Mouse (Mus musculus) brain, embryonic 14.5 days (tissue): Measurements from ENCODE around the gene Phactr1. TPM values are rescaled to one million over a fixed set of nuclear protein-coding genes. Genes with fewer than 3 reads are reported as not detected.

Source experiments
- DNase-seq: peaks from one replicate; pipeline ENCODE4 v3.0.0-alpha.2; 2011; ENCODE audit warnings: low read depth
- CTCF ChIP-seq: fragments of 200-500 bp; IDR thresholded peaks from 2 replicates; pipeline ENCODE4 v1.5.1; 2012; ENCODE audit warnings: inconsistent platforms, mild to moderate bottlenecking, moderate library complexity, borderline replicate concordance; ENCODE audit not compliant: insufficient read depth, insufficient read length; ENCODE audit errors: extremely low read depth
- POLR2A ChIP-seq: fragments of 200-500 bp; IDR thresholded peaks from 2 replicates; pipeline ENCODE4 v1.6.1; 2012; ENCODE audit warnings: mild to moderate bottlenecking, inconsistent platforms, borderline replicate concordance; ENCODE audit not compliant: poor library complexity, insufficient read depth, insufficient read length, severe bottlenecking; ENCODE audit errors: extremely low read depth
- polyA plus RNA-seq: library from polyadenylated mRNA; depleted of rRNA; stranded (reverse); fragments of >200 nt; gene quantifications from 2 replicates; pipeline ENCODE4 v1.2.3, GENCODE M21; 2012

Phactr1 gene
- polyA plus RNA-seq, 1 experiment, result 40.1 TPM

DNA sequence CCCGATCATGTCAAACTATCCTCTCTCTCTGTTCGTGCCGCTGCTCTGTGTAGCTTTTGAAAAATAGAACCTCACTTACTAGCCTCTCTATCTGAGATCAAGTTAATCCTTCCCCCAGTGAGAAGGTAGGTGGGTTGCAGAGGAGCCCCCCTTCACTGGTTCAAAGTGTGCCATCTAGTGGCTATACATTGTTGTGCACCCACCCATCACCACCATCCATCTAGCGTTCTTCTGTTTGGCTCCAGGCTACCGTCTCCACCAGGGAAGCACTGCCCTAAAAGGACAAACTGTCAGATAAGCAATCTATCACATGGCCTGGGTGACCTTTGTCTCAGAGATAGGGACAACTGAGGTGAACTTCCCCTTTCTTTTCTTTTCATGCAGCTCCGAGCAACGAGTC, 413.9 kb downstream of the Phactr1 start:
- peak; percentile 61 for DNase-seq
- peak; percentile 73; the same call in 1 of the 2 replicates for TF ChIP-seq CTCF
- no peak for TF ChIP-seq POLR2A

DNA sequence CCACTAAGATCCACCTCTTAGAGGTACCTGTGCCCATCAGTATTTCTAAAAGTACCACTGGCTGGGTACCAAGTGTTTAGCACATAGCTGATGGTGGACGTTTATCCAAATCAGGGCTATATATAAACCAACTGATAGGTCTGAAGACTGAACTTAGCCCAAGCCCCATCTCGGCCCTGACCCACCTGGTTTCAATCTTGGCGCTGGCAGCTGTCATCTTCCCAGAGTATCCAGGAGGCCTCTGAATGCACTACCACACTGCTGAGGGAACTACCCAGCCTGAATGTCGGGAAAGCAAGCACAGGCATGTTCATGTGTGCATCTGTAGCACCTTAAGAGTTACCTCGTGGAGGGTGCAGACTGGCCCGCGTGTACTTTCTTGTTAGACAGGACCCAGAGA, 422.5 kb downstream of the Phactr1 start:
- TF ChIP-seq CTCF, result no peak
- no peak for TF ChIP-seq POLR2A
- DNase-seq, result no peak

DNA sequence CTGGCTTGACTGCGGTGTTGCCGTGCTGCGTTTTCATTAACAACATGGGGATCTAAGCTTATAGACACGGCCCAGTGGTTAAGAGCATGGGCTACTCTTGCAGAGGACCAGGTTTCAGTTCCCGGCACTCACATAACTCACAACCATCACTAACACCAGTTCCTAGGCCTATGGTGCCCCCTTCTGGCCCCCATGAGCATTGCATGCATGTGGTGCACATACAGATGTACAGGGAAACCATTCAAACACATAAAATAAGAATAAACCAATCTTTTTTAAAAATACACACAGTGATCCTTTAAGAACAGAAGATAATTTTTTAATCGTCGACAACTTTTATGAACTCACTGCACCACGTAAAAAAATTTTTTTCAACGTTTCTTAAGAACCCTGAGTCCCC, 424.1 kb downstream of the Phactr1 start:
- TF ChIP-seq CTCF, result no peak
- TF ChIP-seq POLR2A, result no peak
- DNase-seq, result no peak

DNA sequence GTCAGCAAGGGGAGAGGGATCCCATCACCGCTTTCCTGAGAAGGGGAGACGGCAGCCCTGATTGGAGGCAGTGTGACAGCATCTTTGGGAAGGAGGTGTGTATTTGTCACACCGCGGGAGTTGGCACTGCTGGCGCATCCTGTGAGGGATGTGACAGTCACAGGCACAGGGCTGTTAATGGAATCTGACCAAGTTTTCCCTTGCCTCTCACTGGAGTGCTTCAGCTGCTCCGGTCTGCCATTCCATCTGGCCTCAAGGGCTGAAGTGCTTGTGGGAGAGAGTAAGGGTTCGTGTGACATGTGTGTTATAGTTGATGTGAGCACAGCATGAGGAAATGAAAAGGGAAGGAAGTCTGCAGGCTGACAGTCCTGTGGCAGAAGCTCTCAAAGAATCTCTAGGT, 431.9 kb downstream of the Phactr1 start:
- TF ChIP-seq POLR2A (no peak), CTCF (no peak)
- peak; percentile 87 for DNase-seq

DNA sequence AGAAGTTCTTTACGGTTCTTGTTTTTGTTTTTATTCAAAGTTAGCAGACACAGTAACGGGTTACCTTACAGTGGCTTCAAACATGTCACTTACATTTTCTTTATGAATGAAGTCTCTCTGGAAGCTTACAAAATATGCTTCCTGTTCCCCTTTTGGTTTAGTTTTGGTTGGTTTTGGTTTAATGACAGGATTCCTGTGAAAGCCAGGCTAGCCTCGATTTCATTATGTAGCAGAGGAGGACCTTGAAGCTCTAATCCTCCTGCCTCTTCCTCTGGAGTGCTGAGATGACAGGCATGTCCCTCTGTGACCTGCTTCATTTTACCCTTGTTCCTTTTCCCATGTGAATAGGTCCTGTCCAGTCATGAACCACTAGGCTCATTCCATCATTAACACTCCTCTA, 432.3 kb downstream of the Phactr1 start:
- DNase-seq, result no peak
- TF ChIP-seq POLR2A (no peak), CTCF (no peak)

DNA sequence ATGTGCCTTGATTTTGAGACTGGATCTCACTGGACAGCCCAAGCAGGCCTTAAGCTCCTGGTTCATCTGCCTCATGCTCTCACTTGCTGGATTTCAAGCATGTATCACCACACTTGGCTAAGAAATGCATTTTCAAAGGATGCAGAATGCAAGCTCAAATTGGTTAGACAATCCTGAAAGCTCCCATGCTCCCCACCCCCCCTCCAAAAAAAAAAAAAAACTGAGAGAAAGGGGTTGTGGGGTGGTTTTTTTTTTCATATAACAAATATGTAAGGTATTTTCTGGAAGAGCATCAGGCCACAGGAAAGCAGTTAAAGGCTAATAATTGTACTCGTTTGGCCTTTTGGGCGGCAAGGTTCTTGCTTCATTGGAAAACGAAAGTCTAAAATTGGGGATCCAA, 432.7 kb downstream of the Phactr1 start:
- no peak for DNase-seq
- TF ChIP-seq POLR2A (no peak), CTCF (no peak)

DNA sequence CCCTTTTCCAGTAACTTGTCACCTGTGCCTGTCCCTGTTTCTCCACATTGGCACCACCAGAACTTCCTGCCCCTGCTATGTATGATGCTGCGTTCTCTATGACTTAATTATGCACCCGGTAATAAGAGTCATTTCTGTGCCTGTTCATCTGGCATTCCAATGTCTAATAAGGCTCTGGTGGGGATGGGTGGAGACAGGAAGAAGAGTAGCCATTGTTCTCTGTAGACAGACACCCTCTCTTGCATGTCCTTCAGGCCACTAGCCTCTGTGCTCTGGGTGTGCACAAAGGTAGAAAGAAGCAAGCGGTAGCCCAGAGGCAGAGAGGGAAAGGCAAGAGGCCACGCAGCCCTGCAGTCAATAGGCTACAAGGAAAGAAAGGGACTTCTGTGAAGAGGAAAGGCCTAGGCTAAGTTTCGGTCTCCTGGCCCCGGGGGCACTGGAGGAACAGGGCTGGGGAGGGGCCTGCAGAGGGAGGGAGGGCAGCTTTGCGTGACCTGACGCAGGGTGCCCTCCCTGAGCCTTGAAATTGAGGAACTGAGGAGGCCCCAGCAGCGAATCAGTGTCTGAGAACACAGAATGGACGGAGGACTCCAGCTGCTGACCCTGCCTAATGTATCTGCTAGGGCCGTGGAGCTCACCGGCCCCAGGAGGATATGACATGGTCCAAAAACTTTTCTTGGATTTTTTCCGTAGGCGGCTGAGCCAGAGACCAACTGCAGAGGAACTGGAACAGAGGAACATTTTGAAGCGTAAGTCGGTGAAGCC, 442.1 kb downstream of the Phactr1 start:
- DNase-seq, result no peak
- TF ChIP-seq POLR2A, result no peak
- TF ChIP-seq CTCF, result no peak

DNA sequence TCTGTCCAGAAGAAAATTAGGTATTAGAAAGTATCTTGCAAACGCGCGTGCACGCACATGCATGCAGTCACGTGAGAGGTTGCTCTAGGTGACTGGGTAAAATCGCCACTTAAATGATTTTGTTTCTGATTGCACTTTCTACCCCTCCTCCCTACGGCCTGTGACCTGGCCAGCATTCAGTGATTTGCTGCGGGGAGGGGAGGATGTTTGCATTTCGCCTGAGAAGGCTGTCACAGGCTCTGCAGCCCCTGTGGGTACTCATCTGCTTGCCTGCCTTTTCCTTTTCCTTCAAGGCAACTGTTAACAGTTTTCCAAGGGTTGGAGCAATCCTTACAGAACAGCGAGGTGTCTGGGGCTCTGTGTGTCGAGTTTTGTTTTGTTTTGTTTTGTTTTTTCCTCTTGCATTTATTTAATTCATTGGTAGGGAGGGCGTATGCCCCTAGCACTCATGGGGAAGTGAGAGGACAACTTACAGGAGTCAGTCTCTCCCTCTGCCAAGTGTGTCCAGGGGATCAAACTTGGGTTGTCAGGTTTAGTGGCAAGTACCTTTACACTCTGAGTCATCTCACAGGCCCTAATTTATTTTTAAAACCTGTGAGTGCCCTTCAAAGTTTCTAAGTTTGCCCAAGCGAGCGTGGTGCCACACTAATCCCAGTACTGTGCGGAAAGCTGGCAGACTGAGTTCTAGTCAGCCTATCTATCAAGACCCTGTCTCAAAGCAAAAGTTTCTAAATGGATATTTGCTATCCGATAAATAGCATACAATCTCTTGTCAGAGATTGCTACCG, 443.7 kb downstream of the Phactr1 start:
- TF ChIP-seq POLR2A (no peak), CTCF (no peak)
- DNase-seq, result no peak

DNA sequence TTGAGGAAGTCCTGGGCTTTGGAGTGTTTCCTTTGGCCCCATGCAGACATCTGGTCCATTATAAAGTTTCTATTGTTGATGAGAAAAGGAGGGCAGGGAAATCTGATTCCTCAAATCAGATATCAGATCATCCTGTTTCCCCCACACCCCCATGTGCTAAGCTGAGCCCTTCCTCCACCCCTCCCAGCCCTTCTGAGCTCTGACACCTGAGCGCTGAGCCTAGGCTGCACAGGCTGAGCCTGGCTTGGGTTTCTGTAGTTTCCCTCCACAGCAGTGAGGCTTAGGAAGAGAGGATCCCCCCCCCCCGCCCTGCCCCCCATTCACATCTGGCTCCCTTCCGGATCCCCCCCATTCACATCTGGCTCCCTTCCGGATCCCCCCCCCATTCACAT, 444.3 kb downstream of the Phactr1 start:
- DNase-seq, result no peak
- TF ChIP-seq POLR2A (no peak), CTCF (no peak)

DNA sequence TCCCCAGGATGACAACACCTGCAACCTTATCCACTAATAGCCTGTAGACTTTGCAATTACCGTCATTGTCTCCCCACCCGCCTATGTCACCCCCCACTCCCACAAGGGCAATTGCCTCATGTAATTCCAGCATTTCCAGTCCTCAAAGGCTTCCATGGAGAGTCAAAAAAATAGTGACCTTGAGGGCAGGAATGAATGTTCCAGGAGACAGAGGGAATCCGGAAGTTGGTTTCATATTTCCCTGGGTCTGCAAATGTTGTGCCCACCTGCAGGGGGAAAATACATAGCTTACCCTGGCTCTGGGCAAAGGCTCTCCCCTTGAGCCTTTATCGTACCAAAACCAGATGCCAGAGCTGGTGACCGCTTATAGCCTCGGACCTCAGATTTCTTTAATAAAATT, 449.7 kb downstream of the Phactr1 start:
- TF ChIP-seq POLR2A (no peak), CTCF (no peak)
- DNase-seq, result no peak

DNA sequence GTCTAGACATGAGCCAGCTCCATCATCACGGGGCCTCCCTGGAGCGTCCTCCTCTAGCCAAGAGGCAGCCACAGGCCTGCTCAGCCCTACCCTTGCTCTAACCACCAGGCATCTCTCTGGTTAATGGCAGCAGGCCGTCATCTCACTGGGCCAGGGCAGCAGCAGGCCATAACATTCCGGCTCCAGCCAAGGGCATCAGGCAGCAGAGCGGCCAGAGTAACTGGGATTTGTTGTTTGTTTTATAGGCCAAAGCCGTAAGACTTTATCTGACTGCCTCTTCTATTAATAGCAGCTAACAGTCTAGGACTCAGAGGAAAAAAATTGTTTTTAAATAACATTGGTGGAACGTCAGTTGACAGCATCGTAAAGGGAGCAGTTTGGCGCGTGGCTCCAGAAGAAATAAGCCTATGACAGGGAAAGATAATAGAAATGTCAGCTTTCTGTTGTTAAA, 451.3 kb downstream of the Phactr1 start:
- DNase-seq, result no peak
- TF ChIP-seq POLR2A (no peak), CTCF (no peak)

DNA sequence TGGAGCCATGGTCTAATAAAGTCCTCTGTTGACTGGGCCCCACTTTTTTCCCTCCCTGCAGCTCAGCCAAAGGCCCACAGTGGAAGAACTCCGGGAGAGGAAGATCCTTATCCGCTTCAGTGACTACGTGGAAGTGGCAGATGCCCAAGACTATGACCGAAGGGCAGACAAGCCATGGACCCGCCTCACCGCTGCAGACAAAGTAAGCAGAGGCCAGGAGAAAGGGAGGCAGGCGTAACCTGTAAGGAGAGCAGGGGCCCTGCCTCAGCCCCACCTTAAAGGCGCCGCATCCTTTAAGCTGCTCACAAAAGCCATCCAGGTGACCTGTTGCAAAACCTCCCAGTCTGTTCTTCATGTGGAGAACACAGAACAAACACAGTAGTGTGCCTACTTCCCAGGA, 452.4 kb downstream of the Phactr1 start:
- TF ChIP-seq CTCF, result no peak
- TF ChIP-seq POLR2A, result no peak
- DNase-seq, result no peak

DNA sequence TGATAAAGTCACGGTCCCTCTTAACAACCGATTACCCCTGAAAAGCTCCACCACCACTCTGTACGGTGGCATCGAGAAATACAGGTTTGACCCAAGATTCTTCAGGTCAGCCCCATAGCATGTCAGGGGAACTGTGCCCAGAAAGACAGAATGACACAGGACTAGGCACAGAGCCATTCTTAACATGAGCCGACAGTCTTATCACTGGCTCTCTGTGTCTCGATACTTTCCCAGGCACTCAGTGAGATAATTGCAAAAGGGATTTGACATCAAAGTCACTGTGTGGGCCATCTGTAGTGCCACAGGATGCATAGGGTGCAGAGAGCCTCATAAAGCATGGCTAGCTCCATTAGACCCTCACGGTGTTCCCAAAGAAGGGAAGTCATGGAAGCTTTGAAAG, 453.0 kb downstream of the Phactr1 start:
- DNase-seq, result no peak

More for the DNA sequence above, 453.0 kb downstream of the Phactr1 start:
- TF ChIP-seq POLR2A (no peak), CTCF (no peak)
